Mouse (Mus musculus) embryonic facial prominence, embryonic 15.5 days (tissue): ENCODE data around the gene Olfr263. TPM values are rescaled to one million over a fixed set of nuclear protein-coding genes. Genes with fewer than 3 reads are reported as not detected.
A peak's percentile ranks its signal among the peaks of the same experiment; 100 is the strongest.

ENCODE experiments used
- ATAC-seq: fragments of 200-750 bp; cut with Nextera tagmentation; 2 replicates; pipeline ENCODE4 v1.8.0; 2017; ENCODE audit warnings: low read depth, moderate TSS enrichment; ENCODE audit not compliant: insufficient number of reproducible peaks, low FRiP score, low TSS enrichment
- H3K27ac ChIP-seq: fragments of 300-500 bp; sonication (generic); replicated peaks from 2 replicates; pipeline ENCODE4 v1.5.1; 2015; ENCODE audit warnings: mild to moderate bottlenecking, inconsistent platforms
- H3K27me3 ChIP-seq: fragments of 300-500 bp; sonication (generic); 2 replicates; pipeline ENCODE4 v1.6.1; 2015; ENCODE audit warnings: inconsistent platforms
- H3K36me3 ChIP-seq: fragments of 300-500 bp; sonication (generic); 2 replicates; pipeline ENCODE4 v1.6.1; 2015; ENCODE audit warnings: mild to moderate bottlenecking, inconsistent platforms
- H3K4me1 ChIP-seq: fragments of 300-500 bp; sonication (generic); 2 replicates; pipeline ENCODE4 v1.6.1; 2015; ENCODE audit warnings: inconsistent platforms
- H3K4me2 ChIP-seq: fragments of 300-500 bp; sonication (generic); replicated peaks from 2 replicates; pipeline ENCODE4 v1.6.1; 2015; ENCODE audit warnings: mild to moderate bottlenecking, inconsistent platforms
- H3K4me3 ChIP-seq: fragments of 300-500 bp; sonication (generic); replicated peaks from 2 replicates; pipeline ENCODE4 v1.5.1; 2015; ENCODE audit warnings: mild to moderate bottlenecking, inconsistent platforms
- H3K9ac ChIP-seq: fragments of 300-500 bp; sonication (generic); 2 replicates; pipeline ENCODE4 v1.6.1; 2015; ENCODE audit warnings: inconsistent platforms
- H3K9me3 ChIP-seq: fragments of 300-500 bp; sonication (generic); replicated peaks from 2 replicates; pipeline ENCODE4 v1.6.1; 2016; ENCODE audit warnings: inconsistent platforms
- WGBS: fragments of 180-500 bp; shearing (Covaris S2); methylation state at CpG from one replicate; pipeline ENCODE4 v1.1.7; 2015; 5-methylcytosine and 5-hydroxymethylcytosine counted together
- polyA plus RNA-seq: library from polyadenylated mRNA; unstranded; fragments of >200 nt; fragmentation: Nextera tagmentation; extraction: Ambion mirVana; gene quantifications from 2 replicates; pipeline ENCODE4 v1.2.1, GENCODE M21; 2015

Gene Olfr263
- polyA plus RNA-seq, 1 experiment from 2014 or later: not detected

DNA sequence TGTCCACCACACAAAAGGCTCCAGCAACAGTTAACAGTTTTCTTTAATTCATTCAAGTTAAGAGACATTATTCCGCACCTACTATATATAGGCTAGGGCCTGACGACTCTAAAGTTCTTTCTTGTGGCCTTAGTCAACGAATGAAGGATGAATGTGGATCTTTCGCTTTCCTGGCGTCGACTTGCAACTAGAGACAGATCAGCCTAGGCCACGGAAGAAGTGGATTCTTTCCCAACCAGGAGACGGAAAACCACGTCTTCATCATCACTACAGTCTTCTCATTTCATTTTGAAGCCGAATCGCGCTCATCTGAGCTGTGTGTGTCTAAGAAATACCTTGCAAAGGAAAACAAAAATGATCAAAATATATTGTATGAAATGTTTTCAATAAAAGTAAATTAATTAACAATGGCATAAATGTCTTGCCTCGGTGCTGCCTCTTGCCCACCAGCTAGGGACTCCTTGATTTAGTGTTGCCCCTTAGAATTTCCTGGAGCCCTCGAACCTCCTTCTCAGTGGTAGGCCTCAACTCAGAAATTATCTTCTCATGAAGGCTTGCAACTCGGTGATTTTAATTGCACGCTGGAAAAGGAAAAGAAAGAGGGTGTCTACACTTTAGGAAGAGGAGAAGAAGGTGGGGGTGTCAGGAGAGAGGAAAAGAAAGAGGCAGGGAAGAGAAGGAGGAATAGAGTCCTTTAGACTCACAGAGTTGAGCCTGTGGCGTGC, 41.2 kb downstream of the Olfr263 start:
- 40% methylated on average over 17 of the region's 17 CpGs for WGBS
- Histone ChIP-seq H3K9me3 (no peaks in the 10 kb centered on the region), H3K4me1 (peaks cover 12% of the 10 kb centered on the region), H3K9ac (no peak overlapping the region), H3K27ac (no peak overlapping the region), H3K36me3 (no peaks in the 10 kb centered on the region), H3K27me3 (no peaks in the 10 kb centered on the region), H3K4me2 (peak overlapping the region; percentile 87), H3K4me3 (peak overlapping the region; percentile 58)
- ATAC-seq: no peak

DNA sequence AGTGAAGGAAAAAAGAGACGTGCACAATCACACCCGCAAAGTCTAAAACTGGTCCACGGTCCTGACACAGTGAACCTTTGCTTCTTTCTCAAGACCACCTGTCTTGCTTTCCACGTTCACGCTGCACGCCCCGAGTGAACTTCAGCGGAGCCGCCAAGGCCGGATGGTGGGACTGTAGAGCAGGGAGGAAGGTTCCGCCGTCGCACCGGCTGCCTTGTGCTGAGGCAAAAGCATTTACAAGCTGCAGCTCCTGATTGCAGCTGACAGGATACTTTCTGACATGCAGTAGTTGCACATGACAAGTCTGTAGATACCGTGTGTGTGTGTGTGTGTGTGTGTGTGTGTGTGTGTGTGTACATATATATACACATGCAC, 41.7 kb downstream of the Olfr263 start:
- H3K36me3 ChIP-seq: no peaks in the 10 kb centered on the region
- H3K9me3 ChIP-seq: no peaks in the 10 kb centered on the region
- H3K9ac ChIP-seq: no peak overlapping the region
- 5% methylated on average over 15 of the region's 15 CpGs for WGBS
- H3K4me1 ChIP-seq: peaks cover 12% of the 10 kb centered on the region
- H3K27ac ChIP-seq: no peak overlapping the region
- ATAC-seq: no peak
- peak overlapping the region; percentile 63 for H3K4me2 ChIP-seq
- H3K27me3 ChIP-seq: no peaks in the 10 kb centered on the region
- peak overlapping the region; percentile 58 for H3K4me3 ChIP-seq

DNA sequence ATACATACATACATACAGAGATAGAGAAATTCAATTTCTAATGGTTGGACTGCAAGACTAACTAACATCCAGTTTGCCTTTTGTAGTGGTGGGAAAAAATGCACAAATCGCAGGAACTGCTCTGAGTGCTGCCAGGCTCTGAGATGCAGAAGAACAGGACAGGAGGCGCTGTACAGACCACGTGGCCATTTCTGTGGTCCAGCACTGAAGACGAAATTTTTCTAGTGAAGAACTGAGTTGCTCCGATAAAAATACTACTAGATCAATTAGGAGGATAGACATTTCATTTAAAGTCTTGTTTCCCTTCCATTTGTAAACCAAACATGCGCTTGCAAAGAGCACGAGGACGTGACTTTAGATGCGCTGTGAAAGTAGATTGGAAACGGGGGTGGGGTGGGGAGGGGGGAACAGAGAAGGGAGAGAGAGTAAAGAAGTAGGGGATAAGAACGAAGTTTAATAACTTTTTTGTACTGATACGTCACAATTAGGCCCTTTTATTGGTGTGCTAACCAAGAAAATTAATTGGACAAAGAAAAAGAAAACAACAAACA, 42.2 kb downstream of the Olfr263 start:
- Histone ChIP-seq H3K4me2 (peak overlapping the region; percentile 63), H3K36me3 (no peaks in the 10 kb centered on the region), H3K4me3 (peak overlapping the region; percentile 58), H3K27ac (0 out of 2 replicates have a peak overlapping the region, but pooled peaks have one; percentile 34), H3K9ac (no peak overlapping the region), H3K27me3 (no peaks in the 10 kb centered on the region), H3K9me3 (no peaks in the 10 kb centered on the region), H3K4me1 (peaks cover 12% of the 10 kb centered on the region)
- ATAC-seq: no peak
- WGBS: 2% methylated on average over 12 of the region's 12 CpGs

DNA sequence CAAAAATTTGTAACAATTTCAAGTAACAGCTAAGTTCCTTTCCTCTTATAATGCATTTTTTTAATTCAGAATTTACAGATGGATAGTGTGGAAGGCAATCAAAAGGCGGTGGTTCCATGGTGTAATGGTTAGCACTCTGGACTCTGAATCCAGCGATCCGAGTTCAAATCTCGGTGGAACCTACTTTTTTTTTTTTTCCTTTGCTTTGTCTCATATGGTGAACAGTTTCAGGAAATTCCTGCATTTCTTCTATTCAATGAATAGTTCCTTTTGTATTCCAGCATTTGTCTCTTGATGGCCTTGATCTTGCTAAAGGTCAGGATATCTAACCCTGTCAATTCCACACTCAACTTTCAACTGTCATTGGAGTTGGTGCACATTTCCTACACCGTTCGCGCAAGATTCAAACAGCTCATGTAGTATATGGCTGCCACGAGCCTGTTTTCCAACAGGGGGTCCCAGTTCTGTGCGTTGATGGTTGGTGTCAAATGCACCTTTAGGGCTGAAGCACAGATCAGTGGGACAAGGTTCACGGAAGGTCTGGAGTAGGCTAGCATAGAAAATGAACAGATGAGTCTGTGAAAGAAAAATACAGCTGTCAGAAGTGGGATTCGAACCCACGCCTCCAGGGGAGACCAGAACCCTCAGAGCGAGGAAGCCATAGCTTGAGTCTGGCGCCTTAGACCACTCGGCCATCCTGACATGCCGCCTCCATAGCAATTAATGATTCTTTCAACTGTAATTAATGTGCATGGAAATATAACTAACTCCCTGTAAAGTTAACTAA, 43.0 kb downstream of the Olfr263 start:
- 2% methylated on average over 16 of the region's 16 CpGs for WGBS
- Histone ChIP-seq H3K27me3 (no peaks in the 10 kb centered on the region), H3K9me3 (no peaks in the 10 kb centered on the region), H3K4me3 (peak overlapping the region; percentile 58), H3K9ac (no peak overlapping the region), H3K36me3 (no peaks in the 10 kb centered on the region), H3K4me1 (peaks cover 12% of the 10 kb centered on the region), H3K4me2 (peak overlapping the region; percentile 63), H3K27ac (peak overlapping the region; percentile 65)
- peak; percentile 66 for ATAC-seq

DNA sequence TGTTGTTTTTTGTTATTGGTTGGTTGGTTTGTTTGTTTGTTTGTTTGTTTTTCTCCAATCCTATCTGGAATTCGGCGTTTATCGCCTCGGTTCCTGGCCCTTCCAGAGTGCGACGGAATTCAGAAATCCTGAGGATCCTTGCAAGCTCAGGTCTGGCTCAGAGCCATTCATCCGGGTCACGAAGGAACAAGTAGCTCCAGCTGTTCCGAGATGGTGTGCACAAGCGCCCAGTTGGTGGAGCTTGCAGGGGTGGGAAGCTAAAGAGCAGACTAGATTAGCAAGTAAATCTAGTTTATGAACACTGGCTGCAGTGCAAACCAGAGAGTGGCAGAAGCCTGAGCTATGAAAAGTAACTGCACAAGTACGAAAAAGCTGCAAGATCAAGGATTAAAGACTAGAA, 43.6 kb downstream of the Olfr263 start:
- under 1% methylated on average over 11 of the region's 11 CpGs for WGBS
- Histone ChIP-seq H3K27me3 (no peaks in the 10 kb centered on the region), H3K9me3 (no peaks in the 10 kb centered on the region), H3K4me2 (peak overlapping the region; percentile 63), H3K9ac (0 out of 2 replicates have a peak overlapping the region, but pooled peaks have one; percentile 2), H3K4me1 (peaks cover 12% of the 10 kb centered on the region), H3K27ac (peak overlapping the region; percentile 65), H3K4me3 (peak overlapping the region; percentile 58), H3K36me3 (no peaks in the 10 kb centered on the region)
- ATAC-seq: peak; percentile 77

DNA sequence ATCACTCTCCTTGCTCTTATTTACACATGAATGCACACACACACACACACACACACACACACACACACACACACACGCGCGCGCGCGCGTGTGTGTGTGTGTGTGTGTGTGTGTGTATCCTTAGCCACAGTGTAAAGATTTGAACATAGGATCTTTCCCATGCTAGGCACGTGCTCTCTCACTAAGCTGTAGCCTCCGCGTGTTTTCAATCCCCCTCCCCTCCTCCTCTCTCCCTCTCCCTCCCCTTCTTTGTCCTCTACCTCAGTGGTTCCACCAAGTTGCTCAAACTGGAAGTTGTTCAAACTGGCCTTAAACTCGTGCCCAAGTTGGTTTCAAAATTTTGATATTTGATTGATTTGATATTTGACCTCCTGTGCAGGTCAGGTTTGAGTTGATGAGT, 47.3 kb downstream of the Olfr263 start:
- no peaks in the 10 kb centered on the region for H3K9me3 ChIP-seq
- H3K27me3 ChIP-seq: no peaks in the 10 kb centered on the region
- H3K4me2 ChIP-seq: no peak overlapping the region
- whole genome bisulfite sequencing: 72% methylated on average over 11 of the region's 11 CpGs
- no peak overlapping the region for H3K9ac ChIP-seq
- H3K4me1 ChIP-seq: peaks cover 13% of the 10 kb centered on the region
- H3K4me3 ChIP-seq: no peak overlapping the region
- no peak for ATAC-seq
- no peaks in the 10 kb centered on the region for H3K36me3 ChIP-seq
- H3K27ac ChIP-seq: no peak overlapping the region

DNA sequence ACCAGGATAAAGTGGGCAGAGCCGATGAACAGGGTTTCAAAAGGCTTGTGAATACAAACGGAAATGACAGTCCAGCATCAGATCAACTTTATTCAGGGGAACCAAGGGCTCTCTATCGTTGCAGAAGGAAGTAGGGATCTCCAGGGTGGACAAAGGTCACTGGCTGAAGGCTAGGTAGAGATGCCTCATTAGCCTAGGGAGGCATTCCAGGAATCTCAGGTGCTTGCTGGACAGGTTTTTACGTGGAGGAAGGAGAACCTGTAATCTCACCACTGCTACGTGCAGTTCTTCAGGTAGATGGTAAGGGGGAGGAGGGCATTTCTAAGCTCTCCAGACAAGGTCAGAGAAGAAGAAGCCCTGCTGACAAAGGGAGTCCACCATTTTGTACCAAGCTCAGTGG, 48.2 kb downstream of the Olfr263 start:
- no peak overlapping the region for H3K27ac ChIP-seq
- no peak overlapping the region for H3K9ac ChIP-seq
- 0 out of 2 replicates have a peak, but pooled peaks cover 5% of the 10 kb centered on the region for H3K36me3 ChIP-seq
- H3K4me1 ChIP-seq: peaks cover 22% of the 10 kb centered on the region
- no peaks in the 10 kb centered on the region for H3K27me3 ChIP-seq
- ATAC-seq: no peak
- H3K4me3 ChIP-seq: no peak overlapping the region
- H3K9me3 ChIP-seq: no peaks in the 10 kb centered on the region
- 46% methylated on average over 5 of the region's 5 CpGs for WGBS
- no peak overlapping the region for H3K4me2 ChIP-seq

DNA sequence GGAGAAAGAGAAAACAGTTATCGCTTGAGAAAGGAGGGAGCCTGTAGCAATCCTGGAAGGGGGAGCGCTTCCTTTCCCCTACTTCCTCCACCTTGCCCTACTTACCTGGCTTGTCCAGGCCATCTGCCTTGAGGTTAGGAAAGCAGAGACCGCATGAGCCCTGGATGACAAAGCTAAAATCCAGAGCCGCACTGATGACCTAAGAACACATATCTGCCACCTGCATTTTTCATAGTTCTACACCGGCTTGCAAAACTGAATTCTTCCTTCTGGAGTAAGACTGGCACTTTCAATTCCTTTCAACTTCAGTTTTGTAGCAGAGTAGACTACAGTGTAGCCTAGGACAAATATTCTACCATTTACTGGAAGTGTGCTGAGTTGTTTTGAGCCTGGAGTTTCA, 48.9 kb downstream of the Olfr263 start:
- Histone ChIP-seq H3K27me3 (no peaks in the 10 kb centered on the region), H3K4me1 (peaks cover 28% of the 10 kb centered on the region), H3K36me3 (peaks cover 11% of the 10 kb centered on the region), H3K4me2 (peak overlapping the region; percentile 73; the same call in 1 of the 2 replicates), H3K9me3 (no peaks in the 10 kb centered on the region), H3K27ac (peak overlapping the region; percentile 97), H3K9ac (no peak overlapping the region), H3K4me3 (0 out of 2 replicates have a peak overlapping the region, but pooled peaks have one; percentile 100)
- whole genome bisulfite sequencing: 84% methylated on average over 5 of the region's 5 CpGs
- no peak for ATAC-seq

DNA sequence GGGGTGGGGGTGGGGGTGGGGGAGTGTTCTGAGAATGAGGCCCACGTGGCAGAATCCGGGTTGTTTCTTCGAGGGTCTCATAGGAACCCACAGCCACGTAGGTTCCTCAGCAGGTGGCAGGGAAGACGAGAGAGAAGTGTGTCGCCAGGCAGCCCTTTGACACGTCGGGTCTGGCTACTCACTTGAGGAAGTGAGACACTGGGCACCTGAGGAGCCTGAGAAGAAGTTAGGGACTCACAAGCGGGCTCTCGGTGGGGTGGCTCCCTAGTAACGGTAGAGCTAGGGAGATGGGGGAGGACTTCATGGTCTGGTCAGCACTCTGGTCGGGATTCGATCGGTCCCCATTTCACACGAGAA, 49.9 kb downstream of the Olfr263 start, which contains the start of gene Trim27:
Trim27 (plus strand) TSS at position 79 of the 357 bp plus-strand sequence.
- Histone ChIP-seq H3K4me1 (peaks cover 33% of the 10 kb centered on the region), H3K9me3 (no peaks in the 10 kb centered on the region), H3K4me3 (peak within 1 kb of the TSS; percentile 100), H3K27ac (peak within 1 kb of the TSS; percentile 97), H3K27me3 (no peaks in the 10 kb centered on the region), H3K4me2 (peak within 1 kb of the TSS; percentile 73), H3K36me3 (peaks cover 21% of the 10 kb centered on the region), H3K9ac (peak within 1 kb of the TSS; percentile 91)
- 0% methylated on average over 15 of the region's 15 CpGs for whole genome bisulfite sequencing
- peak; percentile 36 for ATAC-seq

DNA sequence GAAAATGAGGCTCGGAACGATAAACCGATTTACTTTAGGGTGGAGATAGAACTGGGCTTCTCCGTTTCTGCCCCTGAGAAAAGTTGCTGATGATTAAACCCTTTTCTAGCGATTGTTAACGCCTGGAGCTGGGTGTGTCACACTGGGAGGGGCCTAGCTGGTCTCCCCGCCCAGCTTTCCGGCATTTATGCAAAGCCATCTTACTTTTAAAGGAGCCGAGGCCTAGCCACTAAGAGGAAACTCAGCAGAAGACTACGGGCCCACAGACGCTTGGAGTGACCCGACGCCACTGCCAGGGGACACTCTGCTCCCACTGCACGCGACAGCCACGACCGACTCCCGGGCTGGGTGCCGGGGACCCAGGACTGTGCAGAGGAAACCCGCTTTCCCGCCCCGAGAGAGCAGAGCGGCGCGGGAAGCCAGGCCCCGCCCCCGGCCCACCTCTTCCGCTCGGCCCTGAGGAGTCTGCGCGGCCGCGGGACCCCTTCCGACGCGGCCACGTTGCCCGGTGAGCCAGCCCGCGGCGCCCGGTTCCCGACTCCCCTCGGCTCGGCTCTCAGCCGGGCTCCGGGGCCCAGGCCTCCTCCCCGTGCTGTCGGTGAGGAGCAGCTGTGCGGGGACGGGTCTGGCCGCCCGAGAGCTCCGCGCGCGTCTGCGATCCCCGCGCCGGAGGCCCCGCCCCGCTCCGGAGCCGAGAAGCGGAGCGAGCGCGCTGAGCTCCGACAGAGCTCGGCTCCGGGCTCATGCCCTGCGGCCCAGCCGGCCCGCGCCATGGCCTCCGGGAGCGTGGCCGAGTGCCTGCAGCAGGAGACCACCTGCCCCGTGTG, 50.5 kb downstream of the Olfr263 start:
- Histone ChIP-seq H3K4me1 (peaks cover 33% of the 10 kb centered on the region), H3K4me3 (peak overlapping the region; percentile 100), H3K36me3 (peaks cover 25% of the 10 kb centered on the region), H3K9me3 (no peaks in the 10 kb centered on the region), H3K27me3 (no peaks in the 10 kb centered on the region), H3K9ac (peak overlapping the region; percentile 91), H3K27ac (peak overlapping the region; percentile 97), H3K4me2 (peak overlapping the region; percentile 73)
- ATAC-seq: peak; percentile 95
- 0% methylated on average over 68 of the region's 80 CpGs for WGBS
